Mouse (Mus musculus): ENCODE data around the gene Fxyd7. TPM values are rescaled to one million over a fixed set of nuclear protein-coding genes. Genes with fewer than 3 reads are reported as not detected.

The Fxyd7 gene
- under 1 TPM in 1 of 2 experiments, not detected in 1; 0.48 TPM for polyA plus RNA-seq (2017; shearing (Covaris generic))

DNA sequence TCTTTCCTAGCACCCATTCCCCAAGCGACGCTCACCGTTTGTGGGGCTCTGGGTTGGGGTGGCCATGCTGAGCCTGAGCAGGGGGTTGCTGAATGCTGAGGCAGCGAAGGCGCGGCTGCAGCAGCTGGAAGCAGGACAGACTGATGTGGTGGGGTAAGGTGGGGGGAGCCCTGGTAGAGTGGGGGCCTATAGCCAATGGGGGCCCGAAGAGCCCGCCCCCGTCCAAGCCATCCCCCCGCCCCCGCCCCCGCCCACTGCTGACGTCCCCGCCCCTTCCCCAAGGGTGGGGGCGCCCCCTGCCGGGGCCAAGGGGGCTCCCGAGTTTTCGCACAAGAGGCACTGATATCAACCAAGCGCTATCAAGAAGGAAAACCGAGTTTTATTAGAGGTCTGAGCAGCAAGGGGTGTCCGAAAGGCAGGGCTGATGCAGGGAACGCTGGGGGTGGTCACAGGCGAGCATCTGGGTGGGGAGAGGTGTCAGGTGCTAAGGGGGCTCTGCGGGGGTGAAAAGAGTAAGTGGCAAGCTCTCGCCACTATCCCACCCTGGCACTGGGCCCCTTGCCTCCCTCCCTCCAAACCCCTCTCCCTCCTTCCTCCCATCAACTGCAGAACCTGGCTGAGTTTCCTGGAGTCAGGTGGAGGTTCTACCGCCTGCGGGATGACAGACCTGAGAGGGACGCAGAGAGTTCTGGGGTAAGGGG lies at the start of gene Fxyd7:
Fxyd7 (minus strand) TSS at position 147 of the 701 bp plus-strand sequence.

DNA sequence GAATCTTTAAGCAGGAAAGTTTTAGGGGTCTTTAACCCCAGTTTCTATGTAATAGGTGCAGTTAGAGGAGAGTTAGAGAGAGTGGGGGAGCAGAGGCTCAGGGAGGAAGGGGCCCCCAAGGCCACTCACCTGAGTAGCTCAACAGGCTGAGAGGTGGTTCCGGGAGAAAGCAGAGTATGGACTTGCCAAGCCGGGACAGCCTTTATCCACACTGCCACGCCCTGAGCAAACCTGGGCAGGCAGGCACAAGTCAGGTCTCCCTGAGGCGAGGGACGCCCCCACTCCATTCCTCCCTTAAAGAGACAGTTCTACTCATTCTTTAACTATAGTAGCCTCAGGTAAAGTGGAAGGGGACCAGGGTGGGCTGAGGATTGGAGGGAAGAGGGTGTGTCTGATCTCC lies 25.2 kb upstream of the Fxyd7 start, which contains the start of gene Fxyd3:
Fxyd3 (minus strand) TSS at position 213 of the 400 bp plus-strand sequence.

GRCm38 (mm10) chr7:31059108-31059507 lies 7.8 kb upstream of the Fxyd7 start, which contains the start of gene Lgi4:
Lgi4 (plus strand) TSS chr7:31059342.

GRCm38 (mm10) chr7:31057071-31057470 lies 5.8 kb upstream of the Fxyd7 start, which contains the start of gene Fxyd1:
Fxyd1 (minus strand) TSS chr7:31057199.

DNA sequence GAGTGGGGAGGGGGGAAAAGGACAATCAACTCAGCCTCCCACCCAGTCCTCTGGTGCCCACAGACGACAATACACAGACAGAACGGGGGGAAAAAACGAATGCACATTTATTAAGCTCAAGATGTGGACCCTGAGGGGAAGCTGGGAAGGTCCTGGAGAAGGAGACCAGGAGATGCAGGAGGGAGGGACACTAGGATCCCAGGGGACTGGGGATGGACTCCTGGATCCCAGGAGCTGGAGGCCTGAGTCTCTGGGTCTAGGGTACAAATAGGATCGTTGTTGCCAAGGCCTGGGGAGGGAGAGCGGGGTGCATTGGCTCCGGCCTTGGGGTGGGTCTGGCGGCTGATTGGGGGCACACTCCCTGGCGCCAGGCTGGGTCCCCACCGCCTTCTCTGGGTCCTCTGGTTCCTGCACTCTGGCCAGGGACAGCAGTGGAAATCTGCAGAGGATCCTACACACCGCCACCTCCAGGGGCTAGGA lies 8.8 kb downstream of the Fxyd7 start, which contains the start of gene Fxyd5:
Fxyd5 (minus strand) TSS at position 51 of the 480 bp plus-strand sequence.

Other genes starting within 250 kb of the Fxyd7 start
- 1 to 10 TPM in 1 of 2 experiments, not detected in 1; 1.0 TPM for gene Ffar2, start 227.7 kb downstream of the Fxyd7 start, polyA plus RNA-seq (2017; shearing (Covaris generic))
- not detected for gene Ffar3, start 195.3 kb downstream of the Fxyd7 start, polyA plus RNA-seq (2017; shearing (Covaris generic))
- 1 to 10 TPM in 1 of 2 experiments, under 1 TPM in 1; 0.14 to 1.0 TPM for gene Ffar1, start 189.9 kb downstream of the Fxyd7 start, polyA plus RNA-seq (2017; shearing (Covaris generic))
- 10 to 100 TPM; 16.6 to 28.0 TPM for gene Cd22, start 171.1 kb downstream of the Fxyd7 start, polyA plus RNA-seq (2017; shearing (Covaris generic))
- under 1 TPM; 0.17 to 0.66 TPM for gene Mag, start 136.6 kb downstream of the Fxyd7 start, polyA plus RNA-seq (2017; shearing (Covaris generic))
- gene Hamp2, start 126.8 kb downstream of the Fxyd7 start, polyA plus RNA-seq (2017; shearing (Covaris generic)): under 1 TPM in 1 of 2 experiments, not detected in 1; 0.40 TPM
- under 1 TPM in 1 of 2 experiments, not detected in 1; 0.75 TPM for gene Hamp, start 107.4 kb downstream of the Fxyd7 start, polyA plus RNA-seq (2017; shearing (Covaris generic))
- gene Usf2, start 94.7 kb downstream of the Fxyd7 start, polyA plus RNA-seq (2017; shearing (Covaris generic)): 10 to 100 TPM in 1 of 2 experiments, 1 to 10 TPM in 1; 9.6 to 19.0 TPM
- gene Lsr, start 78.0 kb downstream of the Fxyd7 start, polyA plus RNA-seq (2017; shearing (Covaris generic)): 10 to 100 TPM in 1 of 2 experiments, 1 to 10 TPM in 1; 8.3 to 15.2 TPM
- gene Fam187b, start 77.7 kb downstream of the Fxyd7 start, polyA plus RNA-seq (2017; shearing (Covaris generic)): under 1 TPM; 0.58 to 0.88 TPM
- gene Fxyd5, start 9.0 kb downstream of the Fxyd7 start, polyA plus RNA-seq (2017; shearing (Covaris generic)): 1,000 to 10,000 TPM; 1,742 to 2,151 TPM
- gene Fxyd1, start 5.7 kb upstream of the Fxyd7 start, polyA plus RNA-seq (2017; shearing (Covaris generic)): 1 to 10 TPM in 1 of 2 experiments, under 1 TPM in 1; 0.64 to 1.1 TPM
- gene Lgi4, start 7.9 kb upstream of the Fxyd7 start, polyA plus RNA-seq (2017; shearing (Covaris generic)): under 1 TPM; 0.27 to 0.71 TPM
- 10 to 100 TPM in 1 of 2 experiments, under 1 TPM in 1; 0.91 to 12.9 TPM for gene Fxyd3, start 25.2 kb upstream of the Fxyd7 start, polyA plus RNA-seq (2017; shearing (Covaris generic))
- 1 to 10 TPM; 3.8 to 8.1 TPM for gene Hpn, start 63.8 kb upstream of the Fxyd7 start, polyA plus RNA-seq (2017; shearing (Covaris generic))
- 1 to 10 TPM in 1 of 2 experiments, under 1 TPM in 1; 0.55 to 2.5 TPM for gene Scn1b, start 75.5 kb upstream of the Fxyd7 start, polyA plus RNA-seq (2017; shearing (Covaris generic))
- gene Gramd1a, start 104.4 kb upstream of the Fxyd7 start, polyA plus RNA-seq (2017; shearing (Covaris generic)): 100 to 1,000 TPM; 303 to 707 TPM
- not detected for gene Scgb2b2, start 239.0 kb upstream of the Fxyd7 start, polyA plus RNA-seq (2017; shearing (Covaris generic))
- not detected for gene Scgb1b2, start 240.4 kb upstream of the Fxyd7 start, polyA plus RNA-seq (2017; shearing (Covaris generic))